Mouse (Mus musculus): ENCODE measurements around the gene Mrpl53. TPM values are rescaled to one million over a fixed set of nuclear protein-coding genes. Genes with fewer than 3 reads are reported as not detected.
A peak's percentile ranks its signal among the peaks of the same experiment; 100 is the strongest.

The Mrpl53 gene
- polyA plus RNA-seq, 1 experiment from 2014 or later, result 123 TPM

GRCm38 (mm10) chr6:83137576-83137950 lies 28.7 kb downstream of the Mrpl53 start:
- peak; percentile 86 for ATAC-seq (ENCODE audit: insufficient read depth, low FRiP score)
- Histone ChIP-seq H3K36me3 (ENCODE audit: control insufficient read depth, insufficient read depth, low read length) (no peaks in the 10 kb centered on the region), H3K27ac (ENCODE audit: low read length) (peak overlapping the region; percentile 99), H3K4me3 (replicated peaks; ENCODE audit: low read length) (peak overlapping the region; percentile 54), H3K27me3 (ENCODE audit: control insufficient read depth, insufficient read depth, low read length) (no peaks in the 10 kb centered on the region), H3K9ac (ENCODE audit: low read length) (peak overlapping the region; percentile 85), H3K4me1 (ENCODE audit: control insufficient read depth, insufficient read depth, low read length) (peaks cover 36% of the 10 kb centered on the region), H3K4me2 (ENCODE audit: low read depth, low read length) (peak overlapping the region; percentile 66), H3K9me3 (replicated peaks; ENCODE audit: control insufficient read depth, low read length) (no peaks in the 10 kb centered on the region)
- WGBS, result 0% methylated on average over 12 of the region's 12 CpGs

GRCm38 (mm10) chr6:83138056-83138455 lies 29.2 kb downstream of the Mrpl53 start:
- peak overlapping the region; percentile 66 for H3K4me2 ChIP-seq (ENCODE audit: low read depth, low read length)
- H3K36me3 ChIP-seq (ENCODE audit: control insufficient read depth, insufficient read depth, low read length), result no peaks in the 10 kb centered on the region
- H3K4me3 ChIP-seq (replicated peaks; ENCODE audit: low read length), result peak overlapping the region; percentile 54
- H3K4me1 ChIP-seq (ENCODE audit: control insufficient read depth, insufficient read depth, low read length), result peaks cover 38% of the 10 kb centered on the region
- H3K27me3 ChIP-seq (ENCODE audit: control insufficient read depth, insufficient read depth, low read length), result no peaks in the 10 kb centered on the region
- H3K27ac ChIP-seq (ENCODE audit: low read length), result peak overlapping the region; percentile 99
- no peaks in the 10 kb centered on the region for H3K9me3 ChIP-seq (replicated peaks; ENCODE audit: control insufficient read depth, low read length)
- H3K9ac ChIP-seq (ENCODE audit: low read length), result peak overlapping the region; percentile 85
- WGBS, result under 1% methylated on average over 11 of the region's 11 CpGs
- 0 out of 2 replicates have a peak, but pooled peaks have one; percentile 7 for ATAC-seq (ENCODE audit: insufficient read depth, low FRiP score)

- H3K36me3 ChIP-seq (ENCODE audit: control insufficient read depth, insufficient read depth, low read length), result no peaks in the 10 kb centered on the region
- H3K9ac ChIP-seq (ENCODE audit: low read length), result no peak overlapping the region
- H3K4me1 ChIP-seq (ENCODE audit: control insufficient read depth, insufficient read depth, low read length), result peaks cover 35% of the 10 kb centered on the region
- ATAC-seq (ENCODE audit: insufficient read depth, low FRiP score), result no peak
- no peaks in the 10 kb centered on the region for H3K9me3 ChIP-seq (replicated peaks; ENCODE audit: control insufficient read depth, low read length)
- no peak overlapping the region for H3K4me2 ChIP-seq (ENCODE audit: low read depth, low read length)
- no peak overlapping the region for H3K4me3 ChIP-seq (replicated peaks; ENCODE audit: low read length)
- H3K27me3 ChIP-seq (ENCODE audit: control insufficient read depth, insufficient read depth, low read length), result no peaks in the 10 kb centered on the region
- no peak overlapping the region for H3K27ac ChIP-seq (ENCODE audit: low read length)
- 86% methylated on average over 8 of the region's 8 CpGs for WGBS
These were observed 31.2 kb downstream of the Mrpl53 start for GRCm38 (mm10) chr6:83140044-83140443.

- H3K9ac ChIP-seq (ENCODE audit: low read length), result peak overlapping the region; percentile 64
- no peak for ATAC-seq (ENCODE audit: insufficient read depth, low FRiP score)
- 48% methylated on average over 4 of the region's 4 CpGs for WGBS
These were observed 32.8 kb downstream of the Mrpl53 start for GRCm38 (mm10) chr6:83141636-83142035.

GRCm38 (mm10) chr6:83142211-83142731 lies 33.4 kb downstream of the Mrpl53 start:
- peak overlapping the region; percentile 57 for H3K4me2 ChIP-seq (ENCODE audit: low read depth, low read length)
- H3K4me3 ChIP-seq (replicated peaks; ENCODE audit: low read length), result peak overlapping the region; percentile 30
- no peak for ATAC-seq (ENCODE audit: insufficient read depth, low FRiP score)
- 0 out of 2 replicates have a peak, but pooled peaks cover 2% of the 10 kb centered on the region for H3K36me3 ChIP-seq (ENCODE audit: control insufficient read depth, insufficient read depth, low read length)
- H3K4me1 ChIP-seq (ENCODE audit: control insufficient read depth, insufficient read depth, low read length), result peaks cover 28% of the 10 kb centered on the region
- H3K27me3 ChIP-seq (ENCODE audit: control insufficient read depth, insufficient read depth, low read length), result no peaks in the 10 kb centered on the region
- WGBS, result 10% methylated on average over 41 of the region's 41 CpGs
- no peaks in the 10 kb centered on the region for H3K9me3 ChIP-seq (replicated peaks; ENCODE audit: control insufficient read depth, low read length)
- H3K9ac ChIP-seq (ENCODE audit: low read length), result peak overlapping the region; percentile 64
- peak overlapping the region; percentile 61 for H3K27ac ChIP-seq (ENCODE audit: low read length)

More at GRCm38 (mm10) chr6:83141636-83142035, 32.8 kb downstream of the Mrpl53 start:
- H3K27me3 ChIP-seq (ENCODE audit: control insufficient read depth, insufficient read depth, low read length), result no peaks in the 10 kb centered on the region
- peaks cover 28% of the 10 kb centered on the region for H3K4me1 ChIP-seq (ENCODE audit: control insufficient read depth, insufficient read depth, low read length)
- no peaks in the 10 kb centered on the region for H3K36me3 ChIP-seq (ENCODE audit: control insufficient read depth, insufficient read depth, low read length)
- H3K4me3 ChIP-seq (replicated peaks; ENCODE audit: low read length), result peak overlapping the region; percentile 30; the same call in 1 of the 2 replicates
- peak overlapping the region; percentile 57 for H3K4me2 ChIP-seq (ENCODE audit: low read depth, low read length)
- peak overlapping the region; percentile 61 for H3K27ac ChIP-seq (ENCODE audit: low read length)
- H3K9me3 ChIP-seq (replicated peaks; ENCODE audit: control insufficient read depth, low read length), result no peaks in the 10 kb centered on the region

- no peaks in the 10 kb centered on the region for H3K27me3 ChIP-seq (ENCODE audit: control insufficient read depth, insufficient read depth, low read length)
- no peak for ATAC-seq (ENCODE audit: insufficient read depth, low FRiP score)
- 0 out of 2 replicates have a peak, but pooled peaks cover 4% of the 10 kb centered on the region for H3K36me3 ChIP-seq (ENCODE audit: control insufficient read depth, insufficient read depth, low read length)
- H3K9me3 ChIP-seq (replicated peaks; ENCODE audit: control insufficient read depth, low read length), result no peaks in the 10 kb centered on the region
- peak overlapping the region; percentile 64; the same call in 1 of the 2 replicates for H3K9ac ChIP-seq (ENCODE audit: low read length)
- H3K4me1 ChIP-seq (ENCODE audit: control insufficient read depth, insufficient read depth, low read length), result peaks cover 25% of the 10 kb centered on the region
- H3K27ac ChIP-seq (ENCODE audit: low read length), result peak overlapping the region; percentile 61
- 50% methylated on average over 11 of the region's 11 CpGs for WGBS
- peak overlapping the region; percentile 57 for H3K4me2 ChIP-seq (ENCODE audit: low read depth, low read length)
- H3K4me3 ChIP-seq (replicated peaks; ENCODE audit: low read length), result no peak overlapping the region
These were observed 34.0 kb downstream of the Mrpl53 start for GRCm38 (mm10) chr6:83142886-83143285.

GRCm38 (mm10) chr6:83145209-83145608 lies 36.4 kb downstream of the Mrpl53 start:
- H3K27me3 ChIP-seq (ENCODE audit: control insufficient read depth, insufficient read depth, low read length), result no peaks in the 10 kb centered on the region
- H3K4me1 ChIP-seq (ENCODE audit: control insufficient read depth, insufficient read depth, low read length), result peaks cover 13% of the 10 kb centered on the region
- no peak overlapping the region for H3K27ac ChIP-seq (ENCODE audit: low read length)
- H3K9me3 ChIP-seq (replicated peaks; ENCODE audit: control insufficient read depth, low read length), result no peaks in the 10 kb centered on the region
- H3K4me3 ChIP-seq (replicated peaks; ENCODE audit: low read length), result no peak overlapping the region
- no peak overlapping the region for H3K4me2 ChIP-seq (ENCODE audit: low read depth, low read length)
- 41% methylated on average over 2 of the region's 2 CpGs for WGBS
- no peak overlapping the region for H3K9ac ChIP-seq (ENCODE audit: low read length)
- no peak for ATAC-seq (ENCODE audit: insufficient read depth, low FRiP score)
- 0 out of 2 replicates have a peak, but pooled peaks cover 4% of the 10 kb centered on the region for H3K36me3 ChIP-seq (ENCODE audit: control insufficient read depth, insufficient read depth, low read length)

GRCm38 (mm10) chr6:83145805-83146204 lies 37.0 kb downstream of the Mrpl53 start:
- 0 out of 2 replicates have a peak overlapping the region, but pooled peaks have one; percentile 25 for H3K9ac ChIP-seq (ENCODE audit: low read length)
- no peak overlapping the region for H3K4me3 ChIP-seq (replicated peaks; ENCODE audit: low read length)
- 62% methylated on average over 9 of the region's 9 CpGs for WGBS
- no peaks in the 10 kb centered on the region for H3K9me3 ChIP-seq (replicated peaks; ENCODE audit: control insufficient read depth, low read length)
- no peak for ATAC-seq (ENCODE audit: insufficient read depth, low FRiP score)
- H3K4me2 ChIP-seq (ENCODE audit: low read depth, low read length), result no peak overlapping the region
- peaks cover 13% of the 10 kb centered on the region for H3K4me1 ChIP-seq (ENCODE audit: control insufficient read depth, insufficient read depth, low read length)
- peak overlapping the region; percentile 21; the same call in 1 of the 2 replicates for H3K27ac ChIP-seq (ENCODE audit: low read length)
- 0 out of 2 replicates have a peak, but pooled peaks cover 4% of the 10 kb centered on the region for H3K36me3 ChIP-seq (ENCODE audit: control insufficient read depth, insufficient read depth, low read length)
- no peaks in the 10 kb centered on the region for H3K27me3 ChIP-seq (ENCODE audit: control insufficient read depth, insufficient read depth, low read length)

- Histone ChIP-seq H3K4me1 (ENCODE audit: control insufficient read depth, insufficient read depth, low read length) (peaks cover 5% of the 10 kb centered on the region; the same call in 1 of the 2 replicates), H3K9ac (ENCODE audit: low read length) (no peak overlapping the region), H3K9me3 (replicated peaks; ENCODE audit: control insufficient read depth, low read length) (no peaks in the 10 kb centered on the region), H3K4me3 (replicated peaks; ENCODE audit: low read length) (no peak overlapping the region), H3K27me3 (ENCODE audit: control insufficient read depth, insufficient read depth, low read length) (no peaks in the 10 kb centered on the region), H3K36me3 (ENCODE audit: control insufficient read depth, insufficient read depth, low read length) (0 out of 2 replicates have a peak, but pooled peaks cover 4% of the 10 kb centered on the region), H3K27ac (ENCODE audit: low read length) (no peak overlapping the region), H3K4me2 (ENCODE audit: low read depth, low read length) (no peak overlapping the region)
- ATAC-seq (ENCODE audit: insufficient read depth, low FRiP score), result no peak
- 56% methylated on average over 7 of the region's 7 CpGs for WGBS
These were observed 38.4 kb downstream of the Mrpl53 start for GRCm38 (mm10) chr6:83147280-83147679.
